Mouse (Mus musculus): ENCODE data around the gene Oas2. TPM values are rescaled to one million over a fixed set of nuclear protein-coding genes. Genes with fewer than 3 reads are reported as not detected.

The Oas2 gene
- polyA plus RNA-seq, 1 experiment: not detected

GRCm38 (mm10) chr5:120729319-120729718 lies 20.3 kb downstream of the Oas2 start:
- Histone ChIP-seq H3ac (ENCODE audit: control insufficient read depth, insufficient read length, low read depth) (no peak overlapping the region), H3K36me3 (ENCODE audit: control insufficient read depth, insufficient read depth) (no peaks in the 10 kb centered on the region), H3K4me3 (ENCODE audit: insufficient read depth, poor library complexity, severe bottlenecking) (no peak overlapping the region), H3K79me2 (ENCODE audit: control insufficient read depth, insufficient read depth) (no peaks in the 10 kb centered on the region), H3K79me3 (ENCODE audit: low read depth) (no peaks in the 10 kb centered on the region), H3K27me3 (ENCODE audit: control insufficient read depth, insufficient read depth, insufficient read length) (peaks cover 33% of the 10 kb centered on the region)
- no peak for TF ChIP-seq CTCF (IDR thresholded peaks at IDR 0.05; ENCODE audit: control insufficient read depth, insufficient read depth, insufficient read length)
- no peak for TF ChIP-seq USF1 (IDR thresholded peaks at IDR 0.05; ENCODE audit: low read depth)
- no peak for TF ChIP-seq MYOD1 (IDR thresholded peaks at IDR 0.05; ENCODE audit: control insufficient read depth, insufficient read length, low read depth)
- no peak for TF ChIP-seq FOSL1 (IDR thresholded peaks at IDR 0.05; ENCODE audit: insufficient read depth, low read length, poor library complexity, severe bottlenecking)
- TF ChIP-seq MAX (IDR thresholded peaks at IDR 0.05): no peak
- TF ChIP-seq MYOG (IDR thresholded peaks at IDR 0.05; ENCODE audit: control insufficient read depth, extremely low read depth, insufficient read length): no peak
- no peak for TF ChIP-seq CEBPB (IDR thresholded peaks at IDR 0.05; ENCODE audit: low read depth)

- Histone ChIP-seq H3K36me3 (ENCODE audit: control insufficient read depth, insufficient read depth) (no peaks in the 10 kb centered on the region), H3ac (ENCODE audit: control insufficient read depth, insufficient read length, low read depth) (no peak overlapping the region), H3K27me3 (ENCODE audit: control insufficient read depth, insufficient read depth, insufficient read length) (peaks cover 21% of the 10 kb centered on the region), H3K4me3 (ENCODE audit: insufficient read depth, poor library complexity, severe bottlenecking) (no peak overlapping the region), H3K79me3 (ENCODE audit: low read depth) (no peaks in the 10 kb centered on the region), H3K79me2 (ENCODE audit: control insufficient read depth, insufficient read depth) (no peaks in the 10 kb centered on the region)
- no peak for TF ChIP-seq CEBPB (IDR thresholded peaks at IDR 0.05; ENCODE audit: low read depth)
- no peak for TF ChIP-seq MAX (IDR thresholded peaks at IDR 0.05)
- TF ChIP-seq USF1 (IDR thresholded peaks at IDR 0.05; ENCODE audit: low read depth): no peak
- no peak for TF ChIP-seq MYOD1 (IDR thresholded peaks at IDR 0.05; ENCODE audit: control insufficient read depth, insufficient read length, low read depth)
- no peak for TF ChIP-seq MYOG (IDR thresholded peaks at IDR 0.05; ENCODE audit: control insufficient read depth, extremely low read depth, insufficient read length)
- TF ChIP-seq CTCF (IDR thresholded peaks at IDR 0.05; ENCODE audit: control insufficient read depth, insufficient read depth, insufficient read length): no peak
- TF ChIP-seq FOSL1 (IDR thresholded peaks at IDR 0.05; ENCODE audit: insufficient read depth, low read length, poor library complexity, severe bottlenecking): no peak
Observed at GRCm38 (mm10) chr5:120725811-120726455, 23.7 kb downstream of the Oas2 start.

GRCm38 (mm10) chr5:120721005-120721404 lies 28.6 kb downstream of the Oas2 start:
- Histone ChIP-seq H3K79me2 (ENCODE audit: control insufficient read depth, insufficient read depth) (no peaks in the 10 kb centered on the region), H3ac (ENCODE audit: control insufficient read depth, insufficient read length, low read depth) (no peak overlapping the region), H3K27me3 (ENCODE audit: control insufficient read depth, insufficient read depth, insufficient read length) (peaks cover 17% of the 10 kb centered on the region), H3K4me3 (ENCODE audit: insufficient read depth, poor library complexity, severe bottlenecking) (no peak overlapping the region), H3K79me3 (ENCODE audit: low read depth) (no peaks in the 10 kb centered on the region), H3K36me3 (ENCODE audit: control insufficient read depth, insufficient read depth) (no peaks in the 10 kb centered on the region)
- TF ChIP-seq FOSL1 (IDR thresholded peaks at IDR 0.05; ENCODE audit: insufficient read depth, low read length, poor library complexity, severe bottlenecking) (no peak), CEBPB (IDR thresholded peaks at IDR 0.05; ENCODE audit: low read depth) (no peak), CTCF (IDR thresholded peaks at IDR 0.05; ENCODE audit: control insufficient read depth, insufficient read depth, insufficient read length) (no peak), MYOD1 (IDR thresholded peaks at IDR 0.05; ENCODE audit: control insufficient read depth, insufficient read length, low read depth) (no peak), USF1 (IDR thresholded peaks at IDR 0.05; ENCODE audit: low read depth) (no peak), MAX (IDR thresholded peaks at IDR 0.05) (no peak), MYOG (IDR thresholded peaks at IDR 0.05; ENCODE audit: control insufficient read depth, extremely low read depth, insufficient read length) (no peak)

- TF ChIP-seq MYOD1 (IDR thresholded peaks at IDR 0.05; ENCODE audit: control insufficient read depth, insufficient read length, low read depth) (no peak), MYOG (IDR thresholded peaks at IDR 0.05; ENCODE audit: control insufficient read depth, extremely low read depth, insufficient read length) (no peak), MAX (IDR thresholded peaks at IDR 0.05) (no peak), USF1 (IDR thresholded peaks at IDR 0.05; ENCODE audit: low read depth) (no peak), CTCF (IDR thresholded peaks at IDR 0.05; ENCODE audit: control insufficient read depth, insufficient read depth, insufficient read length) (no peak), FOSL1 (IDR thresholded peaks at IDR 0.05; ENCODE audit: insufficient read depth, low read length, poor library complexity, severe bottlenecking) (no peak), CEBPB (IDR thresholded peaks at IDR 0.05; ENCODE audit: low read depth) (no peak)
- no peaks in the 10 kb centered on the region for H3K36me3 ChIP-seq (ENCODE audit: control insufficient read depth, insufficient read depth)
- no peaks in the 10 kb centered on the region for H3K79me2 ChIP-seq (ENCODE audit: control insufficient read depth, insufficient read depth)
- H3ac ChIP-seq (ENCODE audit: control insufficient read depth, insufficient read length, low read depth): no peak overlapping the region
- no peak overlapping the region for H3K4me3 ChIP-seq (ENCODE audit: insufficient read depth, poor library complexity, severe bottlenecking)
- no peaks in the 10 kb centered on the region for H3K79me3 ChIP-seq (ENCODE audit: low read depth)
- peaks cover 29% of the 10 kb centered on the region for H3K27me3 ChIP-seq (ENCODE audit: control insufficient read depth, insufficient read depth, insufficient read length)
Observed at GRCm38 (mm10) chr5:120718600-120719378, 30.9 kb downstream of the Oas2 start.

GRCm38 (mm10) chr5:120717136-120717535 lies 32.5 kb downstream of the Oas2 start:
- Histone ChIP-seq H3K36me3 (ENCODE audit: control insufficient read depth, insufficient read depth) (no peaks in the 10 kb centered on the region), H3K27me3 (ENCODE audit: control insufficient read depth, insufficient read depth, insufficient read length) (peaks cover 44% of the 10 kb centered on the region), H3K79me2 (ENCODE audit: control insufficient read depth, insufficient read depth) (no peaks in the 10 kb centered on the region), H3ac (ENCODE audit: control insufficient read depth, insufficient read length, low read depth) (no peak overlapping the region), H3K79me3 (ENCODE audit: low read depth) (no peaks in the 10 kb centered on the region), H3K4me3 (ENCODE audit: insufficient read depth, poor library complexity, severe bottlenecking) (no peak overlapping the region)
- no peak for TF ChIP-seq MAX (IDR thresholded peaks at IDR 0.05)
- TF ChIP-seq MYOG (IDR thresholded peaks at IDR 0.05; ENCODE audit: control insufficient read depth, extremely low read depth, insufficient read length): no peak
- TF ChIP-seq FOSL1 (IDR thresholded peaks at IDR 0.05; ENCODE audit: insufficient read depth, low read length, poor library complexity, severe bottlenecking): no peak
- TF ChIP-seq CTCF (IDR thresholded peaks at IDR 0.05; ENCODE audit: control insufficient read depth, insufficient read depth, insufficient read length): no peak
- no peak for TF ChIP-seq CEBPB (IDR thresholded peaks at IDR 0.05; ENCODE audit: low read depth)
- TF ChIP-seq MYOD1 (IDR thresholded peaks at IDR 0.05; ENCODE audit: control insufficient read depth, insufficient read length, low read depth): no peak
- no peak for TF ChIP-seq USF1 (IDR thresholded peaks at IDR 0.05; ENCODE audit: low read depth)

Data from C2C12 (cell line).